Mouse (Mus musculus) lung, embryonic 16.5 days (tissue): Measurements from ENCODE around the gene Tgfbr3. TPM values are rescaled to one million over a fixed set of nuclear protein-coding genes. Genes with fewer than 3 reads are reported as not detected.
A peak's percentile ranks its signal among the peaks of the same experiment; 100 is the strongest.

Experiments
- ATAC-seq: fragments of 200-750 bp; cut with Nextera tagmentation; 2 replicates; pipeline ENCODE4 v1.8.0; 2017; ENCODE audit warnings: low read depth, mild to moderate bottlenecking, moderate library complexity
- H3K27ac ChIP-seq: fragments of 300-500 bp; sonication (generic); 2 replicates; pipeline ENCODE4 v1.5.1; 2014; ENCODE audit warnings: mild to moderate bottlenecking, control low read depth, low read length
- H3K27me3 ChIP-seq: fragments of 300-500 bp; sonication (generic); 2 replicates; pipeline ENCODE4 v1.6.1; 2014; ENCODE audit warnings: low read depth, low read length, mixed read lengths; ENCODE audit not compliant: control insufficient read depth, insufficient read depth
- H3K36me3 ChIP-seq: fragments of 300-500 bp; sonication (generic); 2 replicates; pipeline ENCODE4 v1.6.1; 2014; ENCODE audit warnings: low read length; ENCODE audit not compliant: control insufficient read depth, insufficient read depth
- H3K4me1 ChIP-seq: fragments of 300-500 bp; sonication (generic); replicated peaks from 2 replicates; pipeline ENCODE4 v1.6.1; 2014; ENCODE audit warnings: low read length, mixed read lengths; ENCODE audit not compliant: control insufficient read depth, insufficient read depth
- H3K4me2 ChIP-seq: fragments of 300-500 bp; sonication (generic); 2 replicates; pipeline ENCODE4 v1.6.1; 2014; ENCODE audit warnings: low read depth, low read length, control low read depth
- H3K4me3 ChIP-seq: fragments of 300-500 bp; sonication (generic); 2 replicates; pipeline ENCODE4 v1.5.1; 2014; ENCODE audit warnings: mild to moderate bottlenecking, low read length, control low read depth
- H3K9ac ChIP-seq: fragments of 300-500 bp; sonication (generic); 2 replicates; pipeline ENCODE4 v1.6.1; 2014; ENCODE audit warnings: low read length, control low read depth
- H3K9me3 ChIP-seq: fragments of 300-500 bp; sonication (generic); 2 replicates; pipeline ENCODE4 v1.6.1; 2016; ENCODE audit warnings: low read length; ENCODE audit not compliant: control insufficient read depth
- WGBS: fragments of 180-500 bp; shearing (Covaris S2); extraction: QIAGEN DNeasy Blood & Tissue Kit; methylation state at CpG from one replicate; pipeline ENCODE4 v1.1.7; 2014; 5-methylcytosine and 5-hydroxymethylcytosine counted together
- polyA plus RNA-seq: library from polyadenylated mRNA; unstranded; fragments of >200 nt; fragmentation: Nextera tagmentation; extraction: Ambion mirVana; gene quantifications from 2 replicates; pipeline ENCODE4 v1.2.1, GENCODE M21; 2015

Tgfbr3 gene
- polyA plus RNA-seq, 1 experiment from 2014 or later = 29.1 TPM

DNA sequence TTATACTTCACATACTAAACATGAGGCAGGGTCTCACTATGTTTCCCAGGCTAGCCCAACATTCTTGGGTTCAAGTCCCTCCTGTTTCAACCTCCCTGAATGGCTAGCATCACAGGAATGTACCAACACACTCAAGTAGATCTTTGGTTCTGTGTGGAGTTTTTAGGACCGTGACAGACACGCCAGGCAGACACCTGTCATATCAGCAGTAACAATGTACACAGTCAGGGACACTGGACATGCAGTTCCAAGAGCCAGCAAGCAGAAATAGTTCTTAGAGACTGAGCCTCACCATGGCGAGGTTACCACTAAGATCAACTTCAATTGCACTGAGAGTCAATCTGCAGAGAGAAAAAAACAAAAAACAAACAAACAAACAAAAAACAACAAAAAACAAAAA lies 22.9 kb downstream of the Tgfbr3 start:
- Histone ChIP-seq H3K36me3 (no peaks in the 10 kb centered on the region), H3K27me3 (no peaks in the 10 kb centered on the region), H3K9me3 (no peaks in the 10 kb centered on the region), H3K4me3 (no peak overlapping the region), H3K4me2 (no peak overlapping the region), H3K27ac (no peak overlapping the region), H3K9ac (no peak overlapping the region), H3K4me1 (peaks cover 19% of the 10 kb centered on the region)
- no peak for ATAC-seq
- WGBS = 71% methylated on average over 3 of the region's 3 CpGs

DNA sequence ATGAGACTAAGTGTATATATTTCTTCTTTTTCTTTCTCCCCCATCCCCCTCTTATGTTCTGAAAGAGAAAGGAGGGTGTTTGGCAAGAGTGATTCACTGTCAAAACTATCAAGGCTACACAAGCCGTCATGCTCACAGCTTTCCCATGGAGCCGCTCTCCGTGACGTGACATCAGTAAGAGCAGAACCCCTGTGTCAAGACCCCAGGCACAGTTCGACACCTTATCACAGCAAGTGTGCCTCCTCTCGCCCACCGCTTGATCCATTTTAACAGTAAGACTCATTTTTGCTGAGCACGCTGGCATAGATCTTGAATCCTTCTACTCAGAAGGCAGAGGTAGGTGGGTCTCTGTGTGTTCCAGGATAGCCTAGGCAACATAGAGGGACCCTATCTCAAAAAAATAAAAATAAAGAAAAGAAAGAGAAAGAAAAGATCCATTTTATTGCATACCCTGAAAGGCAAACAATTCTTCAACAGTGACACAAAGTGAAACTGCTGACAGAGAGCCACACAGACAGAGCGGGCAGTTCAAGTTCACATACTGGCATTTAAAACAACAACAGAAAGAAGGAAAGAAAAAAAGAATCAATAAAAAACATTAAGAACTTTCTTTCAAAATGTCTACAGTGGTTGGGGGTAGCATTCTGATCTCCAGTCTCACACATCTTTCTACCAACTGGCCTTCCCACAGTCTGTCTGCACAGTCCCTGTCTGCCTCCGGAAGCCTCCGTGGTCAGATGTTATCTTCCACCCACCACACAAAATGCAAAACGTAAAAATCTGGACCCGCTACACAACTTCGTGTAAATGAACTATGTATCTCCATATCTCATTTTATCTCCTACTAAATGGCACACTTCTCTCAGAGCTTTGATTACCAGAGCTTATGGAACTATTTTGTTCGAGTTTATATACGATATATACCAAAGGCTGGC lies 24.7 kb downstream of the Tgfbr3 start:
- 86% methylated on average over 16 of the region's 16 CpGs for WGBS
- H3K4me3 ChIP-seq = no peak overlapping the region
- peaks cover 19% of the 10 kb centered on the region for H3K4me1 ChIP-seq
- no peaks in the 10 kb centered on the region for H3K9me3 ChIP-seq
- H3K36me3 ChIP-seq = no peaks in the 10 kb centered on the region
- no peak overlapping the region for H3K4me2 ChIP-seq
- ATAC-seq = no peak
- H3K27me3 ChIP-seq = no peaks in the 10 kb centered on the region
- no peak overlapping the region for H3K27ac ChIP-seq
- H3K9ac ChIP-seq = no peak overlapping the region

DNA sequence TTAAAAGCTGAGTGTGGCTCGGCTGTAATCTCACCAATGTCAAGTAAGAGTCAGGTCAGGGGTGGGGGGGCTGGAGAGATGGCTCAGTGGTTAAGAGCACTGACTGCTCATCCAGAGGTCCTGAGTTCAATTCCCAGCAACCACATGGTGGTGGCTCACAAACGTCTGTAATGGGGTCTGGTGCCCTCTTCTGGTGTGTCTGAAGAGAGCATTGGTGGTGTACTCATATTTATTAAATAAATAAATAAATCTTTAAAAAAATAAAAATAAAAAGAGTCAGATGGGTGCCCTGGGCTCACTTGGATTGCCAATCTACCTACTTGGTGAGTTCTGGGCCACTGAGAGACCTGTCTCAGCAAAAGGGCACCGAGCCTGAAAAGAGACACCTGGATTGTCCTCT lies 25.6 kb downstream of the Tgfbr3 start:
- Histone ChIP-seq H3K27me3 (no peaks in the 10 kb centered on the region), H3K9ac (no peak overlapping the region), H3K27ac (no peak overlapping the region), H3K4me3 (no peak overlapping the region), H3K4me2 (no peak overlapping the region), H3K36me3 (peaks cover 4% of the 10 kb centered on the region; the same call in 1 of the 2 replicates), H3K9me3 (no peaks in the 10 kb centered on the region), H3K4me1 (peaks cover 15% of the 10 kb centered on the region)
- 91% methylated on average over 3 of the region's 3 CpGs for WGBS
- no peak for ATAC-seq

DNA sequence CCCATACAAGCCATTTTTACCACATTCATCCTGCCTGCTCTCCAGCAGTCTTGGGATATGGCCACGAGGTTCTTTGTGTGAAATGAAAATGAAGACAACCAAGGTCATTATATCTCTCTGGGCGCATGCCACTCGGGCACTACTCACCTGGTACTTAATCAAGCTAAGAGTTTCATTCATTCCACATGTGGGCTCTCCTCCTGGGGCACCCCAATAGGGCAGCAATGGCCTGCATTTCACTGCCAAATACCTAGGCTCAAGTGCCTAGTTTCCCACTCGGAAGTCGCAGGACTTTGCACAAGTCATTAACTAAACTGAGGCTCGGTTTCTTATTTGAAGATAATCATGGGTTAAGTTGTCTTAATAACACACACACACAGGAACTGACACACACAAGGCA lies 27.5 kb downstream of the Tgfbr3 start:
- H3K27me3 ChIP-seq = no peaks in the 10 kb centered on the region
- 0 out of 2 replicates have a peak overlapping the region, but pooled peaks have one; percentile 53 for H3K27ac ChIP-seq
- no peaks in the 10 kb centered on the region for H3K9me3 ChIP-seq
- no peak overlapping the region for H3K9ac ChIP-seq
- peaks cover 7% of the 10 kb centered on the region; the same call in 1 of the 2 replicates for H3K36me3 ChIP-seq
- WGBS = 63% methylated on average over 6 of the region's 6 CpGs
- ATAC-seq = peak; percentile 59
- H3K4me1 ChIP-seq = peaks cover 5% of the 10 kb centered on the region; the same call in 1 of the 2 replicates
- no peak overlapping the region for H3K4me3 ChIP-seq
- no peak overlapping the region for H3K4me2 ChIP-seq

DNA sequence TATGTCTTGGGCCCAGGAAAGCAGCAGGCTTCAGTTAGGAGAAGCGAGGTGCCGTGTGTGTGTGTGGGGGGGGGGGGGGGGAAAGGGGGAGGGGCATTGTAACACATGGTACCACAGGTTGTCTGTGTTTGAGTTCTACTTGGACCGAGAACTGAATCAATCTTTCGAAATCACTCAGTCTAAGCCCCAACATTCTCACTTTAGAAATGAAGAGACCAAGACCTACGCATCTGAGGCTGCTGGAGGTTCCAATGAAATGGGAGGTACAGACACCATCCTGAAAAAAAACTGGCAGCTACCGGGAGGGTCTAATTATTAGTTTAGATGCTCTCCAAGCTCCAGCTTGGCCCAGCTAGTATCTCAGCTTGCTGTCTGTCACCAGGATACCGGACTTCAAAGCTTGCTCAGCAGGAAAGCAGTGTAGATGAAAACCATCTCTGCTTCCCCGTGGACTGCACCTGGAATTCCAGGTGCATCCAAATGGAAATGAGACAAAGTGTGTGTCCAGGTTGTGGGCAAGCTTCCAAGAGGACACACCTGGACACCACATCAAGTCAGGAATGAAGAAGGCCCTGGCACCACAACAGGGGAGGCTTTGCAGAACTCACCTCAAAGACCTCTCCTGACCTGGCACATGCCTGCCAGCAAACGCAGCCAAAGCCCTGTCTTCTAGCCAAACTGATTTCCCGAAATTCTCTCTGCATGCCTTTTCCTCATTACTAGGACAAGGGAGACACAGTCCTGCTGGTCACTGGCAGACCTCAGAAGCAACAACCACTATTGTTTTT lies 28.5 kb downstream of the Tgfbr3 start:
- WGBS = 65% methylated on average over 10 of the region's 10 CpGs
- ATAC-seq = no peak
- Histone ChIP-seq H3K9me3 (no peaks in the 10 kb centered on the region), H3K9ac (no peak overlapping the region), H3K27ac (no peak overlapping the region), H3K4me2 (no peak overlapping the region), H3K4me3 (no peak overlapping the region), H3K4me1 (peaks cover 5% of the 10 kb centered on the region; the same call in 1 of the 2 replicates), H3K36me3 (peaks cover 7% of the 10 kb centered on the region; the same call in 1 of the 2 replicates), H3K27me3 (no peaks in the 10 kb centered on the region)

DNA sequence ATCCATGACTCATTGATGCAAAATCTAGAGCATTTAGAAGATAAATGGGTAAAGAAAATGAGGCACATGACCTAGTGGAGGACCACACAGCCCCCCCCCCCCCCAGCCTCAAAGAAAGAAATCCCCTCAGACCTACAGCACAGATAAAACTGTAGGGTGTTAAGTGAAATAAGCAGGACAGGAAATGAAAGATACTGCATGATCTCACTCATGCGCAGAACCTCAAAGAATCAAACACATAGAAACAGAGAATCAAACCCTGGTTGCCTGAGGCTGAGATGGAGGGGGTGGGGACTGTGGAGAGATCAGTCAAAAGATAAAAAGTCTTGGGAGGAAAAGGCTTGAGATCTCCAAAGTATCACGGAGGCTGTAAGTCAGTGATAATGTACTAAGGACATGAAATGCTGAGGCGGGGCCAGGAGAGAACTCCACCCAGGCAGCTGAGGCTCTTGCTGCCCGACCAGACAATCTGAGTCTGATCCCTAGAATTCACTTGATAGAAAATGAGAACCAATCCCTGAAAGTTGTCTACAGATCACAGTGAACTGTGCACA lies 29.9 kb downstream of the Tgfbr3 start:
- H3K27ac ChIP-seq = no peak overlapping the region
- no peak for ATAC-seq
- H3K27me3 ChIP-seq = no peaks in the 10 kb centered on the region
- no peak overlapping the region for H3K9ac ChIP-seq
- no peak overlapping the region for H3K4me2 ChIP-seq
- H3K36me3 ChIP-seq = peaks cover 9% of the 10 kb centered on the region; the same call in 1 of the 2 replicates
- H3K4me3 ChIP-seq = no peak overlapping the region
- H3K9me3 ChIP-seq = peaks cover 2% of the 10 kb centered on the region; the same call in 1 of the 2 replicates
- 65% methylated on average over 4 of the region's 4 CpGs for WGBS
- peaks cover 5% of the 10 kb centered on the region; the same call in 1 of the 2 replicates for H3K4me1 ChIP-seq

DNA sequence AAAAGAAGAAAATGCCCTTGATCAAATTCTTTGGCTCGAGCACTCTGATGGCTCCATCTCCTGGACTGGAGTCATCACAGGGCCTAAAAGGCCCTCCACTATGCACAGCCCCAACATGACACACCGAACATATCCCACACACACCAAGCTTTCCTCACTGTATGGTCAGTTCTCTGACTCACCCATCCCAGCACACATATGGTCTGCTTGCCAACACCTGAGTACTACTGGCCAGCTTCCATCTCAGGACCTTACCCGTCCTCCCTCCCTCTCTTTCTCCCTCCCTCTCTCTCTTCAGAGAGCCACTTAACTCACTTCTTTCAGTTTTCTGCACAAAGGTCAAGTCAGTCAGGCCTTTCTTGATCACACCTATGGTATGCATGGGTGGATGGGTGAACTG lies 36.0 kb downstream of the Tgfbr3 start:
- ATAC-seq = 0 out of 2 replicates have a peak, but pooled peaks have one; percentile 27
- WGBS = 83% methylated on average over 3 of the region's 3 CpGs
- peak overlapping the region; percentile 62; the same call in 1 of the 2 replicates for H3K27ac ChIP-seq

DNA sequence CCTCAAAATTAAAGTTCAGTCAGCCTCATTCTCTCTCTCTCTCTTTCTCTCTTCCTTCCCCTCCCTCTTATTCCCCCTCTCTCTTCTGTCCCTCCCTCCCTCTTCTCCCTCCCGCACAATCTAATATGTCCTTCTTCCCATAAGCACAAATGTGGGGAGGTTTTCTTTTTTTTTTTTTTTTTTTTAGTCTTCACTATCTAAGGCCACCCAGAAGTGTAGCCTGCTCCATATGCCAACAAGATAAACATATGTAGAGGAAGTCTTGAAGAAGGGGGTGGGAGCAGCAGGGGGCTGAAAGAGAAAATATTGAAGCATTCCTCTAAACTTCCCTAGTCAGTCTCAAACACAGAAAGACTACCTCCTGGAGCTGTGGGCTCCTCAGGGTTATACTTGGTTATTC lies 37.0 kb downstream of the Tgfbr3 start:
- H3K27me3 ChIP-seq = no peaks in the 10 kb centered on the region
- H3K4me2 ChIP-seq = no peak overlapping the region
- ATAC-seq = peak; percentile 74
- peaks cover 2% of the 10 kb centered on the region; the same call in 1 of the 2 replicates for H3K9me3 ChIP-seq
- H3K9ac ChIP-seq = no peak overlapping the region
- peaks cover 4% of the 10 kb centered on the region; the same call in 1 of the 2 replicates for H3K36me3 ChIP-seq
- 18% methylated on average over 1 of the region's 1 CpGs for WGBS
- no peak overlapping the region for H3K4me3 ChIP-seq
- peaks cover 33% of the 10 kb centered on the region for H3K4me1 ChIP-seq
- H3K27ac ChIP-seq = peak overlapping the region; percentile 80

More for the DNA sequence above, 36.0 kb downstream of the Tgfbr3 start:
- Histone ChIP-seq H3K4me2 (no peak overlapping the region), H3K4me1 (peaks cover 33% of the 10 kb centered on the region), H3K36me3 (peaks cover 4% of the 10 kb centered on the region; the same call in 1 of the 2 replicates), H3K9me3 (peaks cover 2% of the 10 kb centered on the region; the same call in 1 of the 2 replicates), H3K4me3 (no peak overlapping the region), H3K27me3 (no peaks in the 10 kb centered on the region), H3K9ac (no peak overlapping the region)
